11 mouse cellular contexts compared by ENCODE assay signal in the genomic region with DNA sequence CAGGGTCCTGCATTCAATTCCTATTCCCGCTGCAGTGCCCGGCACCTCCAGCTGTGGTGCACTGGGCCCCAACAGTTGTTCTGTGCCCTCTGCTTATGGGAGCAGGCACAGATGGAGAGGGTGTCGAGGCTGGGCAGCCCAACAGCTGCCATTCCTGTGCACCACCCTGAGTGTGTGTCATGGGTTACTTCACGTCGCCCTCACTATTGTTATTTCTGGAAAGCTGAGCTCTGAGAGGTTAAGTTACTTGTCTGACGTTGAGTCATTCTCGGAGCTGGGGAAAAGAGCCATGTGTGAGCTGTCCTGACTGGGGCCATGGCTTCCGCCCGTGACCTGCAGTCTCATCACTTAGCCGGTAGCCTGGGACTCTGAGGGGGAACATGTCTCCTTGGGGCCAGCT. TPM values are rescaled to one million over a fixed set of nuclear protein-coding genes. Genes with fewer than 3 reads are reported as not detected.
A peak's percentile ranks its signal among the peaks of the same experiment; 100 is the strongest.
DNase-seq lines count a peak whose midpoint lies in the region; ATAC-seq and TF ChIP-seq lines count a peak whose summit lies in the region.
"Had no signal": no experiment of that assay in that cellular context is flagged by ENCODE, and none has a peak within 500 bp of the region (broad histone marks: within the 10 kb centered on the region; RNA-seq: fewer than 3 reads in every experiment).

No protein-coding gene starts in this region.

- intact Hi-C loops in gastrocnemius, adult 2 months (cut with DNase I), result no loop called here

- peak overlapping the region; percentile 58 for H3K27ac ChIP-seq in gastrocnemius, adult 2 months

- no peak for ATAC-seq in frontal cortex, adult (ENCODE audit: low TSS enrichment)
- ATAC-seq: forebrain, embryonic 16.5 days had no signal

- H3K4me3 ChIP-seq in gastrocnemius, adult 2 months, result no peak overlapping the region

- peak; percentile 35 for DNase-seq in gastrocnemius, adult 2 months
- no peak for DNase-seq in gastrocnemius, adult 18-20 months (ENCODE audit: low spot score)
- peak; percentile 78 for DNase-seq in 3T3-L1 (ENCODE audit: low read depth, low spot score)
- DNase-seq in heart, adult 9 months (ENCODE audit: low spot score in 2 of 2), result peak; percentile 43 to 46
- DNase-seq in kidney, postnatal 4 days, result peak; percentile 27 to 46
- DNase-seq in thymus, postnatal 10 days (ENCODE audit: low spot score in 2 of 2), result no peak
- no peak for DNase-seq in cerebellum, postnatal 10 days
- DNase-seq: cerebellum, adult 9-11 months; right cerebral cortex, postnatal 4 days had no signal

- TF ChIP-seq CTCF in gastrocnemius, adult 2 months (IDR thresholded peaks at IDR 0.05), result peak; percentile 9; the same call in 1 of the 2 replicates

RNA-seq across cellular contexts. Expression of gene Doc2b, which starts 17.2 kb away (rescaled TPM):
- total RNA-seq in gastrocnemius, adult 2 months (2021), result 1 to 10 TPM; 1.0 to 1.4 TPM
- total RNA-seq in gastrocnemius, adult 18-20 months (2021), result 1 to 10 TPM in 1 of 2 experiments, under 1 TPM in 1; 0.45 to 2.7 TPM

Comparison
In these comparisons a context has a peak if more than half of its experiments do, and no peak if none do; other contexts are left out.
1. DNase-seq: peak in gastrocnemius, adult 2 months (single experiment), 3T3-L1 (single experiment), heart, adult 9 months (2 of 2) and kidney, postnatal 4 days (2 of 2); none in gastrocnemius, adult 18-20 months (single experiment), thymus, postnatal 10 days (0 of 2) and cerebellum, postnatal 10 days (0 of 2).